Mouse (Mus musculus) hindbrain, embryonic 12.5 days (tissue): ENCODE data around the gene Mdm2. TPM values are rescaled to one million over a fixed set of nuclear protein-coding genes. Genes with fewer than 3 reads are reported as not detected.

Experiments used
- ATAC-seq: fragments of 200-750 bp; cut with Nextera tagmentation; 2 replicates; pipeline ENCODE4 v1.8.0; 2017; ENCODE audit warnings: moderate TSS enrichment; ENCODE audit not compliant: low FRiP score
- H3K27ac ChIP-seq: fragments of 300-500 bp; sonication (generic); 2 replicates; pipeline ENCODE4 v1.5.1; 2016; ENCODE audit warnings: mild to moderate bottlenecking
- H3K27me3 ChIP-seq: fragments of 300-500 bp; sonication (generic); 2 replicates; pipeline ENCODE4 v1.6.1; 2016; ENCODE audit warnings: mild to moderate bottlenecking
- H3K36me3 ChIP-seq: fragments of 300-500 bp; sonication (generic); 2 replicates; pipeline ENCODE4 v1.6.1; 2016; ENCODE audit warnings: mild to moderate bottlenecking
- H3K4me1 ChIP-seq: fragments of 300-500 bp; sonication (generic); 2 replicates; pipeline ENCODE4 v1.6.1; 2016
- H3K4me2 ChIP-seq: fragments of 300-500 bp; sonication (generic); replicated peaks from 2 replicates; pipeline ENCODE4 v1.6.1; 2016; ENCODE audit warnings: mild to moderate bottlenecking
- H3K4me3 ChIP-seq: fragments of 300-500 bp; sonication (generic); 2 replicates; pipeline ENCODE4 v1.5.1; 2016; ENCODE audit warnings: mild to moderate bottlenecking
- H3K9ac ChIP-seq: fragments of 300-500 bp; sonication (generic); 2 replicates; pipeline ENCODE4 v1.6.1; 2016; ENCODE audit warnings: mild to moderate bottlenecking, moderate library complexity
- H3K9me3 ChIP-seq: fragments of 300-500 bp; sonication (generic); replicated peaks from 2 replicates; pipeline ENCODE4 v1.6.1; 2016; ENCODE audit warnings: mild to moderate bottlenecking
- WGBS: fragments of 180-500 bp; shearing (Covaris S2); methylation state at CpG from one replicate; pipeline ENCODE4 v1.1.7; 2016; 5-methylcytosine and 5-hydroxymethylcytosine counted together
- polyA plus RNA-seq: library from polyadenylated mRNA; unstranded; fragments of >200 nt; fragmentation: Nextera tagmentation; extraction: Ambion mirVana; gene quantifications from 2 replicates; pipeline ENCODE4 v1.2.1, GENCODE M21; 2016

Mdm2 gene
- polyA plus RNA-seq, 1 experiment from 2014 or later = 69.2 TPM

GRCm38 (mm10) chr10:117695605-117696004, 15.0 kb downstream of the Mdm2 start:
- Histone ChIP-seq H3K36me3 (peaks cover 90% of the 10 kb centered on the region), H3K9me3 (no peaks in the 10 kb centered on the region), H3K9ac (no peak overlapping the region), H3K27ac (no peak overlapping the region), H3K4me3 (no peak overlapping the region), H3K4me1 (no peaks in the 10 kb centered on the region), H3K4me2 (no peak overlapping the region), H3K27me3 (no peaks in the 10 kb centered on the region)
- ATAC-seq = no peak
- 97% methylated on average over 4 of the region's 4 CpGs for WGBS

DNA sequence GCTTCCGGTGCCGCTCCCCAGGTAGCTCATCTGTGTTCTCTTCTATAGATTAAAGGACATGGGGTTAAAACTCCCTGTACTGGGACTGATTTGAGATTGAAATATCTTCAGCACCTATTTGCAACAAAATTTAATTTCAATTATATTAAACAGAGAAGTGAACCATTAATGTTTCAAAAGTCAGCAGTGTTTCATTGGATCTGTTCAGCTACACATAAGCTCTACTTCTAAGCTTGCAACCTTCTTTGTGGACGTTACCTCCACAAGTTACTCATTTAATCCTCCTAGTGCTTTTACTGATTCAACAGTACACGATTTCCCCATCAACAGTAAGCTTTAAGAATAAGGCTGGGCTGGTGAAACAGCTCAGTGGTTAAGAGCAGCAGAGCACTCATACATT, 15.5 kb downstream of the Mdm2 start:
- WGBS = 98% methylated on average over 4 of the region's 4 CpGs
- no peak overlapping the region for H3K4me3 ChIP-seq
- H3K27me3 ChIP-seq = no peaks in the 10 kb centered on the region
- no peaks in the 10 kb centered on the region for H3K9me3 ChIP-seq
- no peak overlapping the region for H3K27ac ChIP-seq
- no peak overlapping the region for H3K9ac ChIP-seq
- no peak for ATAC-seq
- no peak overlapping the region for H3K4me2 ChIP-seq
- H3K36me3 ChIP-seq = peaks cover 90% of the 10 kb centered on the region
- H3K4me1 ChIP-seq = no peaks in the 10 kb centered on the region

DNA sequence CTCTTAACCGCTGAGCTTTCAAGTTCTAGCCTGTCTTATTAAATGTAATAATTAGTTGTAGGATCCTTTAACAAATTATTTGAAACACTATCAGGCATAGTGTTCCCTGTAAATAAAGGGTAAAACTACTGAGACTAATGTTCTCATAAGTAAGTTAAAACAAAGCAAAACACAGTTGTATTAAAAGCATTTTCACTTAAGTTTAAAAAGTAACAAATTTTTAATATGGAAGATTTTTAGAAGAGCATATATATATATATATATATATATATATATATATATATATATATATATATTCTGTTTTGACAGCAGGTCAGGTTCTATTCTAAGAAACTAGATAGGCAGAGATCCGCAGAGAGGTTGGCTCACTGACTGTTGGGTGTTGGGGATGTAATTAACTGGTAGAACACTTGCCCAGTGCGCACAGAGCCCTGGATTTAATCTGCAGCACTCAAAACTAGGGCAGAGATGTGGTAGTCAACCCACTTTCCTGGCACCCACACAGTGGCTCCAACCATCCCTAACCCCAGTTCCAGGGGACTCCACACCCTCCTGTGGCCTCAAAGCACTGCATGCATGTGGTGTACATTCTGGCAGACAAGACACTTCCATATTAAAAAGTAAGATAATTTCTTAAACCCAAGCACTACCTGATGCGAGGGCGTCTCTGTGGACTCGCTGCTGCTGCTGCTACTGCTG, 16.2 kb downstream of the Mdm2 start:
- Histone ChIP-seq H3K4me2 (no peak overlapping the region), H3K4me3 (no peak overlapping the region), H3K9ac (no peak overlapping the region), H3K4me1 (no peaks in the 10 kb centered on the region), H3K9me3 (no peaks in the 10 kb centered on the region), H3K27ac (no peak overlapping the region), H3K36me3 (peaks cover 89% of the 10 kb centered on the region), H3K27me3 (no peaks in the 10 kb centered on the region)
- no peak for ATAC-seq
- 96% methylated on average over 6 of the region's 6 CpGs for WGBS

DNA sequence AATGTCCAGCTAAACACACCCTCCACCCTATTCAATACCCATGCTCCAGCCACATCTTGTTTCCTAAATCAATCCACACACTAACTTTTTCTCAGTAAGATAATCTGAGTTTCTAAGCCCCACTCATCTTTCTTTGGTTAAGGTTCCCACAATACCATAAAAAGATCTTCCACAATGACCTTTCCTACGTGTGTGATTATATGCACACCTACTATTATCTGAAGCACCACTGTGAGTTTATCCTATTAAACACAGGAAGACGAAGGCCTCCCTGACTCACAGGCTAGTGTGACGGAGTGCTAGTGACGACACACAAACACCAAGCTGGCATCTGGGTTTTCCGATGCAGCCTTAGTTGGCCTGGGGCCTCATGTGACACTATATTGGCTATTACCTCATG, 17.6 kb downstream of the Mdm2 start:
- no peak for ATAC-seq
- H3K27ac ChIP-seq = no peak overlapping the region
- H3K36me3 ChIP-seq = peaks cover 87% of the 10 kb centered on the region
- no peaks in the 10 kb centered on the region for H3K9me3 ChIP-seq
- H3K27me3 ChIP-seq = no peaks in the 10 kb centered on the region
- H3K9ac ChIP-seq = no peak overlapping the region
- no peak overlapping the region for H3K4me2 ChIP-seq
- WGBS = 96% methylated on average over 5 of the region's 5 CpGs
- no peaks in the 10 kb centered on the region for H3K4me1 ChIP-seq
- no peak overlapping the region for H3K4me3 ChIP-seq

- H3K9ac ChIP-seq = no peak overlapping the region
- H3K36me3 ChIP-seq = peaks cover 84% of the 10 kb centered on the region
- H3K4me2 ChIP-seq = no peak overlapping the region
- H3K27me3 ChIP-seq = no peaks in the 10 kb centered on the region
- H3K4me1 ChIP-seq = no peaks in the 10 kb centered on the region
- no peak for ATAC-seq
- H3K27ac ChIP-seq = no peak overlapping the region
- H3K9me3 ChIP-seq = no peaks in the 10 kb centered on the region
- H3K4me3 ChIP-seq = no peak overlapping the region
Measured at GRCm38 (mm10) chr10:117692173-117692572, 18.4 kb downstream of the Mdm2 start.

DNA sequence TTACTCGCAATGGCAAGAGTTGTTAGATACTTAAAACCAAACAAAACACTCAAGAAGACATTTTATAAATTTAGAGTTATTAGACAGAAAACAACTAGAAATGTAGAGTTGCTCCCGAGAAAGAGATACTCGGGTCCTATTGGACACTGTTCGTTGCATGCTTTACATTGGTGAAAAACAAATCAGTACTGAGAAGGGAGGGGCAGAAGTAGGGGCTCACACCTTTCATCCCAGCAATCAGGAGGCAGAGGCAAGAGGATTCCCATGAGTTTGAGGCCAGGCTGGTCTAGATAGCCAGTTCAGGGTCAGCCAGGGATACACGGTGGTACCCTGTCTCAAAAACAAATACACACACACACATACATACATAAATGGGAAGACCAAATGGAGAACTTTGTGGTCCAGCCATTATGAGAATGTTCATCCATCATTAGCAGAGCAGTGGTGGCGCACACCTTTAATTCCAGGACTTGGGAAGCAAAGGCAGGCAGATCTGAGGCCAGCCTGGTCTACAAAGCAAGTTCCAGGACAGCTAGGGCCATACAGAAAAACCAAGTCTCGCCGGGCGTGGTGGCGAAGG, 19.1 kb downstream of the Mdm2 start:
- Histone ChIP-seq H3K27ac (no peak overlapping the region), H3K4me3 (no peak overlapping the region), H3K4me2 (no peak overlapping the region), H3K9me3 (no peaks in the 10 kb centered on the region), H3K36me3 (peaks cover 77% of the 10 kb centered on the region), H3K4me1 (no peaks in the 10 kb centered on the region), H3K27me3 (no peaks in the 10 kb centered on the region), H3K9ac (no peak overlapping the region)
- WGBS = 97% methylated on average over 10 of the region's 10 CpGs
- ATAC-seq = no peak

GRCm38 (mm10) chr10:117690770-117691296, 19.7 kb downstream of the Mdm2 start:
- no peak overlapping the region for H3K4me3 ChIP-seq
- peaks cover 71% of the 10 kb centered on the region for H3K36me3 ChIP-seq
- H3K27me3 ChIP-seq = no peaks in the 10 kb centered on the region
- H3K9ac ChIP-seq = no peak overlapping the region
- no peak overlapping the region for H3K27ac ChIP-seq
- no peak for ATAC-seq
- no peak overlapping the region for H3K4me2 ChIP-seq
- 96% methylated on average over 3 of the region's 3 CpGs for WGBS
- no peaks in the 10 kb centered on the region for H3K4me1 ChIP-seq
- no peaks in the 10 kb centered on the region for H3K9me3 ChIP-seq

DNA sequence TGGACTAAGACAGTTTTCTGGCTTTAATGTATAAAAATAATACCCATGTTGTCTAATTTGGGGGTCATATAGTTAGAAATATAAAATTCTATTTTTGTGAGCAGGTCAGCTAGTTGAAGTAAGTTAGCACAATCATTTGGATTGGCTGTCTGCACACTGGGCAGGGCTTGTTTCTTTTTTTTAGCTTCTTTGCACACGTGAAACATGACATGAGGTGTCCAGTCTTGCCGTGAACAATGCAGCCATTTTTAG, 20.5 kb downstream of the Mdm2 start:
- H3K9me3 ChIP-seq = no peaks in the 10 kb centered on the region
- H3K4me1 ChIP-seq = no peaks in the 10 kb centered on the region
- no peak overlapping the region for H3K27ac ChIP-seq
- H3K4me3 ChIP-seq = no peak overlapping the region
- H3K9ac ChIP-seq = no peak overlapping the region
- WGBS = 83% methylated on average over 2 of the region's 2 CpGs
- no peak for ATAC-seq
- H3K27me3 ChIP-seq = no peaks in the 10 kb centered on the region
- peaks cover 63% of the 10 kb centered on the region for H3K36me3 ChIP-seq
- no peak overlapping the region for H3K4me2 ChIP-seq

GRCm38 (mm10) chr10:117689297-117690100, 21.1 kb downstream of the Mdm2 start:
- Histone ChIP-seq H3K4me1 (no peaks in the 10 kb centered on the region), H3K9me3 (no peaks in the 10 kb centered on the region), H3K9ac (no peak overlapping the region), H3K27ac (no peak overlapping the region), H3K4me2 (no peak overlapping the region), H3K36me3 (peaks cover 57% of the 10 kb centered on the region), H3K27me3 (no peaks in the 10 kb centered on the region), H3K4me3 (no peak overlapping the region)
- WGBS = 97% methylated on average over 10 of the region's 11 CpGs
- ATAC-seq = no peak

GRCm38 (mm10) chr10:117688204-117689151, 22.1 kb downstream of the Mdm2 start:
- H3K4me1 ChIP-seq = no peaks in the 10 kb centered on the region
- no peak overlapping the region for H3K4me3 ChIP-seq
- H3K27me3 ChIP-seq = no peaks in the 10 kb centered on the region
- H3K27ac ChIP-seq = no peak overlapping the region
- ATAC-seq = peak; percentile 40; the same call in 1 of the 2 replicates
- 87% methylated on average over 13 of the region's 13 CpGs for WGBS
- no peaks in the 10 kb centered on the region for H3K9me3 ChIP-seq
- peaks cover 56% of the 10 kb centered on the region for H3K36me3 ChIP-seq
- no peak overlapping the region for H3K4me2 ChIP-seq
- no peak overlapping the region for H3K9ac ChIP-seq

- H3K27me3 ChIP-seq = no peaks in the 10 kb centered on the region
- no peak overlapping the region for H3K4me3 ChIP-seq
- no peak for ATAC-seq
- no peak overlapping the region for H3K27ac ChIP-seq
- WGBS = 89% methylated on average over 7 of the region's 7 CpGs
- H3K4me2 ChIP-seq = no peak overlapping the region
- peaks cover 50% of the 10 kb centered on the region for H3K36me3 ChIP-seq
- no peak overlapping the region for H3K9ac ChIP-seq
- H3K4me1 ChIP-seq = no peaks in the 10 kb centered on the region
- H3K9me3 ChIP-seq = no peaks in the 10 kb centered on the region
Measured at GRCm38 (mm10) chr10:117687577-117687976, 23.0 kb downstream of the Mdm2 start.

- no peaks in the 10 kb centered on the region for H3K4me1 ChIP-seq
- H3K4me3 ChIP-seq = no peak overlapping the region
- no peaks in the 10 kb centered on the region for H3K9me3 ChIP-seq
- H3K27ac ChIP-seq = no peak overlapping the region
- no peaks in the 10 kb centered on the region for H3K27me3 ChIP-seq
- 77% methylated on average over 3 of the region's 3 CpGs for WGBS
- no peak for ATAC-seq
- no peak overlapping the region for H3K9ac ChIP-seq
- no peak overlapping the region for H3K4me2 ChIP-seq
- H3K36me3 ChIP-seq = peaks cover 45% of the 10 kb centered on the region
Measured at GRCm38 (mm10) chr10:117687018-117687417, 23.5 kb downstream of the Mdm2 start.
